Mouse (Mus musculus) left cerebral cortex, adult 18-20 months (tissue): ENCODE data around the gene Jph2. TPM values are rescaled to one million over a fixed set of nuclear protein-coding genes. Genes with fewer than 3 reads are reported as not detected.
"Not testable (repeated sequence)": the region's sequence is repeated elsewhere in the genome, so short reads cannot be mapped to it uniquely, and the experiment has no call there.

Experiments used
- DNase-seq, 2 experiments: peaks; one replicate each; pipeline ENCODE4 v3.0.0; 2021 to 2022; ENCODE audit warnings: low spot score in 2 of 2, mixed read lengths in 1 of 2
- total RNA-seq, 2 experiments: library from RNA; stranded (reverse); gene quantifications; 2 replicates each; pipeline ENCODE4 v1.2.3; 2021

The Jph2 gene
- total RNA-seq, 2 experiments from 2014 or later: 0.56 to 0.58 TPM

- DNase-seq: no peak
Observed at GRCm38 (mm10) chr2:163411840-163412239, 14.0 kb upstream of the Jph2 start.

GRCm38 (mm10) chr2:163411344-163411743 lies 13.6 kb upstream of the Jph2 start:
- not testable (repeated sequence) for DNase-seq

GRCm38 (mm10) chr2:163410211-163410610 lies 12.4 kb upstream of the Jph2 start:
- no peak for DNase-seq

GRCm38 (mm10) chr2:163404037-163404815 lies 6.4 kb upstream of the Jph2 start:
- no peak for DNase-seq

- peak; percentile 79 to 85 for DNase-seq
Observed at GRCm38 (mm10) chr2:163401221-163401620, 3.4 kb upstream of the Jph2 start.

- no peak for DNase-seq
Observed at GRCm38 (mm10) chr2:163399222-163399621, 1.4 kb upstream of the Jph2 start.

GRCm38 (mm10) chr2:163398770-163399169 lies 977 bp upstream of the Jph2 start:
- DNase-seq: no peak

- DNase-seq: no peak
Observed at GRCm38 (mm10) chr2:163397071-163397470, 722 bp downstream of the Jph2 start.

GRCm38 (mm10) chr2:163394977-163395376 lies 2.8 kb downstream of the Jph2 start:
- no peak for DNase-seq

GRCm38 (mm10) chr2:163393976-163394375 lies 3.8 kb downstream of the Jph2 start:
- no peak for DNase-seq

- DNase-seq: no peak
Observed at GRCm38 (mm10) chr2:163393241-163393640, 4.6 kb downstream of the Jph2 start.

GRCm38 (mm10) chr2:163392436-163392835 lies 5.4 kb downstream of the Jph2 start:
- DNase-seq: no peak

GRCm38 (mm10) chr2:163386423-163387190 lies 11.2 kb downstream of the Jph2 start:
- no peak for DNase-seq

- DNase-seq: no peak
Observed at GRCm38 (mm10) chr2:163385126-163385525, 12.7 kb downstream of the Jph2 start.

GRCm38 (mm10) chr2:163381246-163381645 lies 16.5 kb downstream of the Jph2 start:
- no peak for DNase-seq

GRCm38 (mm10) chr2:163379366-163379765 lies 18.4 kb downstream of the Jph2 start:
- DNase-seq: no peak

- DNase-seq: no peak
Observed at GRCm38 (mm10) chr2:163376082-163376481, 21.7 kb downstream of the Jph2 start.

GRCm38 (mm10) chr2:163375468-163375867 lies 22.3 kb downstream of the Jph2 start:
- no peak for DNase-seq

GRCm38 (mm10) chr2:163372627-163373026 lies 25.2 kb downstream of the Jph2 start:
- no peak for DNase-seq

- DNase-seq: no peak
Observed at GRCm38 (mm10) chr2:163370175-163370574, 27.6 kb downstream of the Jph2 start.

GRCm38 (mm10) chr2:163364785-163365541 lies 32.8 kb downstream of the Jph2 start:
- no peak for DNase-seq
